Mouse (Mus musculus) heart, embryonic 10.5 days (tissue): ENCODE data around the gene Lcmt2. TPM values are rescaled to one million over a fixed set of nuclear protein-coding genes. Genes with fewer than 3 reads are reported as not detected.
A peak's percentile ranks its signal among the peaks of the same experiment; 100 is the strongest.
"Not testable (repeated sequence)": the region's sequence is repeated elsewhere in the genome, so short reads cannot be mapped to it uniquely, and the experiment has no call there.

Source experiments
- DNase-seq: peaks from one replicate; pipeline ENCODE4 v3.0.0-alpha.2; 2017; ENCODE audit warnings: low spot score
- H3K27ac ChIP-seq: fragments of 300-500 bp; sonication (generic); 2 replicates; pipeline ENCODE4 v1.5.1; 2016; ENCODE audit warnings: mild to moderate bottlenecking
- H3K27me3 ChIP-seq: fragments of 300-500 bp; sonication (generic); 2 replicates; pipeline ENCODE4 v1.6.1; 2016; ENCODE audit warnings: mild to moderate bottlenecking; ENCODE audit not compliant: poor library complexity, insufficient read depth, severe bottlenecking
- H3K36me3 ChIP-seq: fragments of 300-500 bp; sonication (generic); 2 replicates; pipeline ENCODE4 v1.6.1; 2016; ENCODE audit warnings: mild to moderate bottlenecking, moderate library complexity
- H3K4me1 ChIP-seq: fragments of 300-500 bp; sonication (generic); 2 replicates; pipeline ENCODE4 v1.6.1; 2016; ENCODE audit warnings: mild to moderate bottlenecking
- H3K4me3 ChIP-seq: fragments of 300-500 bp; sonication (generic); 2 replicates; pipeline ENCODE4 v1.5.1; 2016; ENCODE audit warnings: mild to moderate bottlenecking, moderate library complexity
- H3K9me3 ChIP-seq: fragments of 300-500 bp; sonication (generic); 2 replicates; pipeline ENCODE4 v1.6.1; 2016; ENCODE audit warnings: mild to moderate bottlenecking, moderate library complexity
- WGBS: fragments of 180-500 bp; shearing (Covaris S2); methylation state at CpG from one replicate; pipeline ENCODE4 v1.1.7; 2016; 5-methylcytosine and 5-hydroxymethylcytosine counted together
- polyA plus RNA-seq: library from polyadenylated mRNA; unstranded; fragments of >200 nt; fragmentation: Nextera tagmentation; extraction: Ambion mirVana; gene quantifications from 2 replicates; pipeline ENCODE4 v1.2.1, GENCODE M21; 2016

Lcmt2 gene
- polyA plus RNA-seq, 1 experiment from 2014 or later = 19.4 TPM

- 75% methylated on average over 16 of the region's 16 CpGs for WGBS
- Histone ChIP-seq H3K4me1 (peaks cover 23% of the 10 kb centered on the region), H3K27ac (peak overlapping the region; percentile 97), H3K4me3 (peak overlapping the region; percentile 77), H3K36me3 (peaks cover 40% of the 10 kb centered on the region), H3K9me3 (no peaks in the 10 kb centered on the region), H3K27me3 (no peaks in the 10 kb centered on the region)
- DNase-seq = no peak
Measured at GRCm38 (mm10) chr2:121141216-121142035, 973 bp upstream of the Lcmt2 start.

GRCm38 (mm10) chr2:121139266-121140017 is 1.0 kb downstream of the Lcmt2 start:
- 44% methylated on average over 29 of the region's 29 CpGs for WGBS
- peak overlapping the region; percentile 97 for H3K27ac ChIP-seq
- no peaks in the 10 kb centered on the region for H3K9me3 ChIP-seq
- peaks cover 32% of the 10 kb centered on the region for H3K36me3 ChIP-seq
- peak overlapping the region; percentile 77 for H3K4me3 ChIP-seq
- peak; percentile 77 for DNase-seq
- H3K27me3 ChIP-seq = no peaks in the 10 kb centered on the region
- H3K4me1 ChIP-seq = peaks cover 23% of the 10 kb centered on the region

GRCm38 (mm10) chr2:121137371-121137770 is 3.1 kb downstream of the Lcmt2 start:
- H3K27ac ChIP-seq = no peak overlapping the region
- H3K36me3 ChIP-seq = peaks cover 22% of the 10 kb centered on the region
- H3K9me3 ChIP-seq = no peaks in the 10 kb centered on the region
- H3K27me3 ChIP-seq = no peaks in the 10 kb centered on the region
- no peak for DNase-seq
- WGBS = 91% methylated on average over 4 of the region's 4 CpGs
- peaks cover 23% of the 10 kb centered on the region for H3K4me1 ChIP-seq
- no peak overlapping the region for H3K4me3 ChIP-seq

GRCm38 (mm10) chr2:121132822-121133221 is 7.6 kb downstream of the Lcmt2 start:
- 69% methylated on average over 1 of the region's 1 CpGs for WGBS
- H3K4me3 ChIP-seq = no peak overlapping the region

GRCm38 (mm10) chr2:121128865-121129620 is 11.4 kb downstream of the Lcmt2 start:
- no peak for DNase-seq
- Histone ChIP-seq H3K27ac (no peak overlapping the region), H3K36me3 (no peaks in the 10 kb centered on the region), H3K4me3 (no peak overlapping the region), H3K9me3 (no peaks in the 10 kb centered on the region), H3K27me3 (no peaks in the 10 kb centered on the region), H3K4me1 (no peaks in the 10 kb centered on the region)
- WGBS = 63% methylated on average over 9 of the region's 9 CpGs

More at GRCm38 (mm10) chr2:121132822-121133221, 7.6 kb downstream of the Lcmt2 start:
- Histone ChIP-seq H3K27ac (no peak overlapping the region), H3K4me1 (no peaks in the 10 kb centered on the region), H3K9me3 (no peaks in the 10 kb centered on the region), H3K27me3 (no peaks in the 10 kb centered on the region), H3K36me3 (peaks cover 6% of the 10 kb centered on the region)
- DNase-seq = no peak

GRCm38 (mm10) chr2:121127536-121127935 is 12.9 kb downstream of the Lcmt2 start:
- Histone ChIP-seq H3K27ac (no peak overlapping the region), H3K4me1 (no peaks in the 10 kb centered on the region), H3K4me3 (no peak overlapping the region), H3K9me3 (no peaks in the 10 kb centered on the region), H3K36me3 (no peaks in the 10 kb centered on the region), H3K27me3 (no peaks in the 10 kb centered on the region)
- 78% methylated on average over 1 of the region's 1 CpGs for WGBS
- DNase-seq = no peak

- WGBS = 88% methylated on average over 5 of the region's 5 CpGs
- H3K4me1 ChIP-seq, H3K9me3 ChIP-seq: not testable (repeated sequence)
Measured at GRCm38 (mm10) chr2:121126302-121126701, 14.2 kb downstream of the Lcmt2 start.

GRCm38 (mm10) chr2:121119260-121119659 is 21.2 kb downstream of the Lcmt2 start:
- no peak for DNase-seq
- Histone ChIP-seq H3K27ac (no peak overlapping the region), H3K36me3 (no peaks in the 10 kb centered on the region), H3K4me1 (no peaks in the 10 kb centered on the region), H3K4me3 (no peak overlapping the region), H3K9me3 (no peaks in the 10 kb centered on the region), H3K27me3 (no peaks in the 10 kb centered on the region)
- 75% methylated on average over 3 of the region's 3 CpGs for WGBS

More at GRCm38 (mm10) chr2:121126302-121126701, 14.2 kb downstream of the Lcmt2 start:
- H3K36me3 ChIP-seq, DNase-seq, H3K27ac ChIP-seq, H3K27me3 ChIP-seq, H3K4me3 ChIP-seq: not testable (repeated sequence)

GRCm38 (mm10) chr2:121115418-121115817 is 25.0 kb downstream of the Lcmt2 start:
- 86% methylated on average over 2 of the region's 2 CpGs for WGBS
- Histone ChIP-seq H3K9me3 (no peaks in the 10 kb centered on the region), H3K27me3 (no peaks in the 10 kb centered on the region), H3K4me3 (no peak overlapping the region), H3K4me1 (peaks cover 1% of the 10 kb centered on the region), H3K27ac (no peak overlapping the region), H3K36me3 (no peaks in the 10 kb centered on the region)
- no peak for DNase-seq

- H3K4me3 ChIP-seq = no peak within 1 kb of the TSS
- no peaks in the 10 kb centered on the region for H3K27me3 ChIP-seq
- peaks cover 4% of the 10 kb centered on the region for H3K4me1 ChIP-seq
- no peak within 1 kb of the TSS for H3K27ac ChIP-seq
- H3K9me3 ChIP-seq = no peaks in the 10 kb centered on the region
- DNase-seq = no peak
- WGBS = 81% methylated on average over 4 of the region's 4 CpGs
- H3K36me3 ChIP-seq = no peaks in the 10 kb centered on the region
Measured at GRCm38 (mm10) chr2:121109695-121110094, 30.8 kb downstream of the Lcmt2 start, which contains the start of gene Tgm7. Gene Tgm7 (minus strand): TSS chr2:121109795.

- Histone ChIP-seq H3K27me3 (no peaks in the 10 kb centered on the region), H3K4me3 (no peak overlapping the region), H3K4me1 (peaks cover 4% of the 10 kb centered on the region), H3K9me3 (no peaks in the 10 kb centered on the region), H3K36me3 (no peaks in the 10 kb centered on the region), H3K27ac (no peak overlapping the region)
- DNase-seq = no peak
Measured at GRCm38 (mm10) chr2:121105940-121106339, 34.5 kb downstream of the Lcmt2 start.

GRCm38 (mm10) chr2:121102051-121102450 is 38.4 kb downstream of the Lcmt2 start:
- Histone ChIP-seq H3K27me3 (no peaks in the 10 kb centered on the region), H3K4me3 (no peak overlapping the region), H3K9me3 (no peaks in the 10 kb centered on the region), H3K27ac (no peak overlapping the region), H3K36me3 (no peaks in the 10 kb centered on the region), H3K4me1 (no peaks in the 10 kb centered on the region)
- 25% methylated on average over 9 of the region's 9 CpGs for WGBS
- no peak for DNase-seq
